Mouse (Mus musculus) pancreas, adult 10 weeks (tissue): ENCODE results near the gene Prf1. TPM values are rescaled to one million over a fixed set of nuclear protein-coding genes. Genes with fewer than 3 reads are reported as not detected.

ENCODE experiments used
- polyA plus RNA-seq: library from polyadenylated mRNA; stranded (reverse); fragments of 350-450 nt; fragmentation: Illumina TruSeq; extraction: RNeasy Lipid Tissue Mini Kit (QIAGEN cat#74804); gene quantifications from one replicate; pipeline ENCODE4 v1.2.3, GENCODE M21; 2015; ENCODE audit warnings: low read depth, low replicate concordance; ENCODE audit not compliant: insufficient read depth

The Prf1 gene
- polyA plus RNA-seq, result not detected

GRCm38 (mm10) chr10:61297477-61297876 is at the start of gene Prf1:
Gene Prf1, plus strand, starts transcription at chr10:61297833.

GRCm38 (mm10) chr10:61273081-61273843 is 24.4 kb upstream of the Prf1 start, which contains the start of gene Adamts14:
Gene Adamts14, minus strand, starts transcription at chr10:61273438.

Other genes starting within 250 kb of the Prf1 start
- 71.5 TPM for gene Pcbd1, start 208.5 kb upstream of the Prf1 start, polyA plus RNA-seq
- gene Sgpl1, start 150.1 kb upstream of the Prf1 start, polyA plus RNA-seq, result 8.9 TPM
- gene Tbata, start 125.9 kb upstream of the Prf1 start, polyA plus RNA-seq, result not detected
- 0.42 TPM for gene Adamts14, start 24.4 kb upstream of the Prf1 start, polyA plus RNA-seq
- 3.5 TPM for gene Pald1, start 85.7 kb downstream of the Prf1 start, polyA plus RNA-seq
- gene Nodal, start 120.1 kb downstream of the Prf1 start, polyA plus RNA-seq, result not detected
- gene Eif4ebp2, start 154.8 kb downstream of the Prf1 start, polyA plus RNA-seq, result 18.4 TPM
- 1.2 TPM for gene Lrrc20, start 178.0 kb downstream of the Prf1 start, polyA plus RNA-seq